Mouse (Mus musculus) liver, embryonic 15.5 days (tissue): ENCODE measurements around the gene Scn1b. TPM values are rescaled to one million over a fixed set of nuclear protein-coding genes. Genes with fewer than 3 reads are reported as not detected.
A peak's percentile ranks its signal among the peaks of the same experiment; 100 is the strongest.

ENCODE experiments used
- ATAC-seq: fragments of 200-750 bp; cut with Nextera tagmentation; 2 replicates; pipeline ENCODE4 v1.8.0; 2017; ENCODE audit warnings: moderate number of reproducible peaks, mild to moderate bottlenecking, moderate library complexity; ENCODE audit not compliant: insufficient read depth
- H3K27ac ChIP-seq: fragments of 300-500 bp; sonication (generic); replicated peaks from 2 replicates; pipeline ENCODE4 v1.5.1; 2015; ENCODE audit warnings: mild to moderate bottlenecking, inconsistent platforms
- H3K27me3 ChIP-seq: fragments of 300-500 bp; sonication (generic); 2 replicates; pipeline ENCODE4 v1.6.1; 2015; ENCODE audit warnings: mild to moderate bottlenecking, inconsistent platforms
- H3K36me3 ChIP-seq: fragments of 300-500 bp; sonication (generic); replicated peaks from 2 replicates; pipeline ENCODE4 v1.6.1; 2015; ENCODE audit warnings: moderate library complexity, mild to moderate bottlenecking, inconsistent platforms
- H3K4me1 ChIP-seq: fragments of 300-500 bp; sonication (generic); replicated peaks from 2 replicates; pipeline ENCODE4 v1.6.1; 2015; ENCODE audit warnings: inconsistent platforms
- H3K4me2 ChIP-seq: fragments of 300-500 bp; sonication (generic); 2 replicates; pipeline ENCODE4 v1.6.1; 2015; ENCODE audit warnings: moderate library complexity, mild to moderate bottlenecking, inconsistent platforms
- H3K4me3 ChIP-seq: fragments of 300-500 bp; sonication (generic); replicated peaks from 2 replicates; pipeline ENCODE4 v1.5.1; 2015; ENCODE audit warnings: mild to moderate bottlenecking, inconsistent platforms
- H3K9ac ChIP-seq: fragments of 300-500 bp; sonication (generic); 2 replicates; pipeline ENCODE4 v1.6.1; 2015; ENCODE audit warnings: moderate library complexity, mild to moderate bottlenecking, inconsistent platforms
- H3K9me3 ChIP-seq: fragments of 300-500 bp; sonication (generic); replicated peaks from 2 replicates; pipeline ENCODE4 v1.6.1; 2016; ENCODE audit warnings: inconsistent platforms
- WGBS: fragments of 180-500 bp; shearing (Covaris S2); methylation state at CpG from one replicate; pipeline ENCODE4 v1.1.7; 2015; ENCODE audit warnings: mixed read lengths; ENCODE audit not compliant: insufficient replicate concordance; 5-methylcytosine and 5-hydroxymethylcytosine counted together
- polyA plus RNA-seq: library from polyadenylated mRNA; unstranded; fragments of >200 nt; fragmentation: Nextera tagmentation; extraction: Ambion mirVana; gene quantifications from 2 replicates; pipeline ENCODE4 v1.2.1, GENCODE M21; 2015

Scn1b gene
- polyA plus RNA-seq, 1 experiment from 2014 or later, result 1.0 TPM

DNA sequence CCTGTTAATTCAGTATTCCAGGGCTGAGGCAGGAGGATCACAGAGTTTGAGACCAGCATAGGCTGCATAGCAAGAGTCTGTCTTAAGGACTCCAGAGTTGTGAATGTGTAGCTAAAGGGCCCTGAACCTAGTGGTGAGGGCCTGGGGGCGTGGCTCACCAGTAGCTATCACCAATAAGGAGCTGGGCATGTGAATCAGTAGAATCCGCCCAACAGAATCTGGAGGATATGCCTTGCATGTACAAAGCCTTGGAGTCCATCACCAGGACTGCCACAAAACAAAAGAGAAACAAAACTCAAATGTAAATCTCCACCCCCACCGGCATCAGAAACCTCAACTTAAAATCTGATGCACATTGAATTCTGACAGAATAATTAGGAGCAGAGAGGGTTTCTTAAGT, 21.3 kb upstream of the Scn1b start:
- no peak for ATAC-seq
- Histone ChIP-seq H3K36me3 (peaks cover 7% of the 10 kb centered on the region), H3K9ac (no peak overlapping the region), H3K4me1 (peaks cover 61% of the 10 kb centered on the region), H3K27me3 (no peaks in the 10 kb centered on the region), H3K9me3 (no peaks in the 10 kb centered on the region), H3K4me3 (0 out of 2 replicates have a peak overlapping the region, but pooled peaks have one; percentile 69), H3K4me2 (peak overlapping the region; percentile 77), H3K27ac (peak overlapping the region; percentile 48)
- 48% methylated on average over 3 of the region's 3 CpGs for WGBS

DNA sequence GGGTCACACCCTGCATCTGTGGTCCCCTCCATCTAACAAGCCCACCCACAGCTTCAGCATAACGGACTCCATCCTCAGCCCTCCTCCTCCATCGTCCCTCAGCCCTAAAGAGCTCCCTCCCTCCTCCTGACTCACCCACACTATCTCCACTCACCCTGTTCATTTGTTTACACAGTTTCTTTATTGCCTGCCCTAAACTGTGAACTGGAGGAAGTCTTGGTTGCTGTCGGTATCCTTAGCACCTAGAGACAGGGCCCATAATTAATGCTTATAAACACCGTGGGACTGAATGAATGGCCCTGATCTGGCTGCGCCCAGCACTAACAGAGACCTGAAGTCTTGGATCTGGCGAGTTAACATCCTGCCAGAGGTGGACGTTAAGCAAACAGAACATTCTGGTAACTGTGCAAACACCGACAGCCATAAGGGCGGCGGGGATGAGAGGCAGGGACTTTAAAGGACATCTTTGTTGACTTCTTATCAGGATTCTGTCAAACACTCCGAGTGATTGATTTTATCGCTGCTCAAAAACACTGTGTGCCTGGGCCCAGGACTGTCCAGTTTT, 18.9 kb upstream of the Scn1b start:
- Histone ChIP-seq H3K27ac (0 out of 2 replicates have a peak overlapping the region, but pooled peaks have one; percentile 38), H3K4me2 (no peak overlapping the region), H3K4me3 (no peak overlapping the region), H3K9me3 (no peaks in the 10 kb centered on the region), H3K27me3 (no peaks in the 10 kb centered on the region), H3K4me1 (peaks cover 47% of the 10 kb centered on the region), H3K9ac (no peak overlapping the region), H3K36me3 (peaks cover 30% of the 10 kb centered on the region)
- 58% methylated on average over 12 of the region's 12 CpGs for WGBS
- ATAC-seq, result no peak

DNA sequence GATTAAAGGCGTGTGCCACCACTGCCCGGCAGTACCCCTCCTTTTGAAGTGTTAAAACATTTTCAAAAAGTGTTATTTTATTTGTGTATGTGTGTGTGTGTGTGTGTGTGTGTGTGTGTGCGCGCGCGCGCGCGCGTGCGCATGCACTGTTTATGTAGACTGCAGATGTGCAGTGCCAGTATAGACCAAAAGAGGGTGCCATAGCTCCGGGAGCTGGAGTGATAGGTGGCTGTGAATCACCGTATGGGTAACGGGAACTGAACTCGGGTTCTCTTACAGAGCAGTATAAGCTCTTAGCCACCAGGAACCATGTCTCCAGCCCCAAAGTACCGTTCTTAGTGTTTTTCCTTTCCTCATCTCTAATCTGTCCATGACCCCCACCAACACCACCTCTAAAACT, 18.1 kb upstream of the Scn1b start:
- Histone ChIP-seq H3K27ac (no peak overlapping the region), H3K36me3 (peaks cover 35% of the 10 kb centered on the region), H3K4me1 (peaks cover 40% of the 10 kb centered on the region), H3K4me3 (no peak overlapping the region), H3K4me2 (no peak overlapping the region), H3K9me3 (no peaks in the 10 kb centered on the region), H3K9ac (no peak overlapping the region), H3K27me3 (no peaks in the 10 kb centered on the region)
- 91% methylated on average over 16 of the region's 16 CpGs for WGBS
- no peak for ATAC-seq

DNA sequence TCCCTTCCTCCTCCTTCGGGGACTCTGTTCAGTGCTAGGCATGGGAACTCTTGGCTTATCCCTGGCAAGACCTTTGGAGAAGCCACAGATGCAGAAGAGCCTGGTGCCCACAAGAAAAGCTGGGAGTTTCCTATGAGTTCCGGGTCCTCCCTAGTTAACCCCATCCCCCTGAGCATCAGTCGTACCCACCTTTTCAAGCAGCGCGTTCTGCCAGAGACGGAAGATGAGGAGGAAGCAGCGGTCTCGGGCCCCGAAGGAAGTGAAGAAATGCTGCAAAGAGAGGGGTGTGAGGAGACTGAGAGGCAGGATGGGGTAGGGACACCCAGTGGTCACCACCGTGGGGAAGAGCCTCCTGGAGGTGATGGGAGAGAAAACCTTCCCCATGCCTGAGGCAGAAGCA, 14.1 kb upstream of the Scn1b start:
- Histone ChIP-seq H3K27ac (no peak overlapping the region), H3K4me3 (no peak overlapping the region), H3K9ac (no peak overlapping the region), H3K4me1 (0 out of 2 replicates have a peak, but pooled peaks cover 3% of the 10 kb centered on the region), H3K36me3 (peaks cover 72% of the 10 kb centered on the region), H3K9me3 (no peaks in the 10 kb centered on the region), H3K4me2 (no peak overlapping the region), H3K27me3 (no peaks in the 10 kb centered on the region)
- 71% methylated on average over 10 of the region's 10 CpGs for WGBS
- ATAC-seq, result no peak

DNA sequence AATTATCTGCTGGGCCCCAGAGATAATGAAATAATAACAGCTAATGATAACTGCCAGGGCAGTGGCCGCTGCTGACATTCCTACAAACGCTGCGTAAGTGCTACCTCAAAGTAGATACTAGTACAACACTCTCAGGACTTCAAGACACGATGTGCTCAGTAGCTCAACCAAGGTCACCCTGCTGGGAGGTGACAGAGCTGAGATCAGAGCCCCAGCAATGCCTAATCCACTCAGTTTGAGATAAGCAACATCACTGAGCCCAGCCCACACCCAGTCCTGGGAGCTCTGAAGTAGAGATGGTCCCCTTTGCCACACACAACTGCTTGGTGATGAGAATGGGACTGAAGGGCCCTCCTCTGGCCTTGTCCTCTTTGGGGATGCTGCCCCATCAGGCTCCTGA, 13.5 kb upstream of the Scn1b start:
- Histone ChIP-seq H3K36me3 (peaks cover 78% of the 10 kb centered on the region), H3K27ac (no peak overlapping the region), H3K4me1 (no peaks in the 10 kb centered on the region), H3K9ac (no peak overlapping the region), H3K9me3 (no peaks in the 10 kb centered on the region), H3K4me2 (no peak overlapping the region), H3K4me3 (no peak overlapping the region), H3K27me3 (no peaks in the 10 kb centered on the region)
- WGBS, result 67% methylated on average over 4 of the region's 4 CpGs
- ATAC-seq, result no peak

DNA sequence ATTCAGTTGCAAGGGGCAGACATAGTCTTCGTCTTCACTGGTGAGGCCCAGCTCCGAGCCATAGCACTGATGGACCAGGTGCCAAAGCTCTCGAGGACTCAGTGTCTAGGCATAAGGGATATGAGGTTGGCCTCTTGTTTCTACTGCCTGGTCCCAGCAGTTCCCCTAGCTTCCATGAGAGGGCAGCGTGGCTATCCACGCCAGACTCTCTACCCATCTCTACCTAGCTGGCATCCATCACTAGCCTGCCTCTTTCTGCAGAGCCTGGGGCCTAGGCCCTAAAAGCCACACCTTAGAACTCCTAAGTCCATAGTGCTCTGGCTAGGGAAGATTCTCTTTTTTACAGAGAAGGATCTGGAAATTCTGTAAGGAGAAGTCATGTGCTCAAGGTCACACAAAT, 13.0 kb upstream of the Scn1b start:
- peaks cover 84% of the 10 kb centered on the region for H3K36me3 ChIP-seq
- no peaks in the 10 kb centered on the region for H3K9me3 ChIP-seq
- no peak for ATAC-seq

DNA sequence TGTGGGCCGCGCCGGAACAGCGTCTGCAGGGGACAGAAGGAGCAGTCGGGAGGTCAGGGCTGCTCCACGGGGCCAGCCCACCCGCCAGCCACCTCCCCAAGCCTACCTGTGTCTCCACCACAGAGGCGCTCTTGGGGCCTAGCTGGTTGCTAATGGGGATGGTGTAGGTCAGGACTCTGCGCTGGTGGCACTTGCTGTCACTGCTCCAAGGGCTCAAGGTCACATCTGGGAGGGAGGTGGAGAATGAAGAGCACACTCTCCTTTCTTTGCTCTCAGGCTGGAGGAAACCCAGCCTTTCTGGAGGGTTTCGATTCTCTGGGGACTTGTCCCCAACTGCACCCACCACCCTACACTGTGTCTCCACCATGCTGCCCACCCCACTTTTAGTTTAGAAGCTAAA, 8.9 kb upstream of the Scn1b start:
- no peak overlapping the region for H3K9ac ChIP-seq
- no peak; the same call in 1 of the 2 replicates for ATAC-seq
- 85% methylated on average over 10 of the region's 10 CpGs for WGBS

More for the DNA sequence above, 13.0 kb upstream of the Scn1b start:
- 48% methylated on average over 5 of the region's 5 CpGs for WGBS
- Histone ChIP-seq H3K27ac (no peak overlapping the region), H3K4me1 (no peaks in the 10 kb centered on the region), H3K9ac (no peak overlapping the region), H3K4me3 (no peak overlapping the region), H3K4me2 (no peak overlapping the region), H3K27me3 (no peaks in the 10 kb centered on the region)

DNA sequence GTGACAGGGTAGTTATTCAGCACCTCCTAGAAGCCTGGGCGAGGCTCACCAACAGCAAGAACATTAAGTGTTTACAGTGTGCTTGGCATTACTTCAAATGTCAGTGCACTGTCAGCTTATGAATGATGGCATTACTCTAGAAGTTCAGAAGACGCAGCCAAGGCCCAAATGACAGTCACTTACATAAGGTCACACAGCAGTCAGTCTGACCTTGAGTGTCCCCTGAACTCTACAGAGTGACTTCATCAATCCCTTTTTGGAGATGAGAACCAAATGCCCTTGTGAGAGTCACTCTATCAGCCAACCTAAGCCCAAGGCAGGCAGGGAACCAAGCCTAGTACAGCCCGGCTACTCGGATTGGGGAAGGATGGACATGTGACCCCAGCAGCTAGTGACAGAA, 5.1 kb upstream of the Scn1b start:
- H3K9ac ChIP-seq, result no peak overlapping the region
- no peak overlapping the region for H3K4me2 ChIP-seq
- no peak for ATAC-seq
- peaks cover 6% of the 10 kb centered on the region; the same call in 1 of the 2 replicates for H3K4me1 ChIP-seq
- no peaks in the 10 kb centered on the region for H3K9me3 ChIP-seq
- 66% methylated on average over 4 of the region's 4 CpGs for WGBS
- peaks cover 20% of the 10 kb centered on the region for H3K27me3 ChIP-seq
- H3K36me3 ChIP-seq, result peaks cover 65% of the 10 kb centered on the region
- no peak overlapping the region for H3K27ac ChIP-seq
- H3K4me3 ChIP-seq, result no peak overlapping the region

More for the DNA sequence above, 8.9 kb upstream of the Scn1b start:
- Histone ChIP-seq H3K36me3 (peaks cover 87% of the 10 kb centered on the region), H3K9me3 (no peaks in the 10 kb centered on the region), H3K27me3 (no peaks in the 10 kb centered on the region), H3K4me2 (no peak overlapping the region), H3K4me3 (no peak overlapping the region), H3K27ac (no peak overlapping the region), H3K4me1 (no peaks in the 10 kb centered on the region)

DNA sequence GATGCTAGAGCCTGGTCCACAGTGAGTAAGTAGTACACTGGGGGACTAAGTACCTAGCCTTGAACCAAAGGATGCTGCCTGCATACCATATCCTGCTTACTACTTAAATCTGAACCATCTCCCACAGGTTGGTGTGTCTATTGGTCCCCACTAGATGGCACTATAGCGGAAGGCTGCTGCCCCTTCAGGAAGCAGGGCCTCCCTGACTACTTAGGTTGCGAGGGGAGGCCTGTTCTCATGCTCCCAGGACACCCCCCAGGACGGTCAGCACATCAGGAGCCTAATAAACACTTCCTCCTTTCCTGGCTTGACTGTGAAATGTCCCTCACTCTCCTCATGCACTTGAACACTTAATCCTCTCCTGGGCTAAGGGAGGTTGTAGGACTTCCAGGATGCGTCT, 4.0 kb upstream of the Scn1b start:
- peaks cover 54% of the 10 kb centered on the region for H3K36me3 ChIP-seq
- H3K4me2 ChIP-seq, result no peak overlapping the region
- H3K27ac ChIP-seq, result no peak overlapping the region
- no peaks in the 10 kb centered on the region for H3K9me3 ChIP-seq
- ATAC-seq, result no peak
- no peak overlapping the region for H3K9ac ChIP-seq
- peaks cover 15% of the 10 kb centered on the region; the same call in 1 of the 2 replicates for H3K4me1 ChIP-seq
- no peak overlapping the region for H3K4me3 ChIP-seq
- WGBS, result 31% methylated on average over 4 of the region's 4 CpGs
- H3K27me3 ChIP-seq, result peaks cover 31% of the 10 kb centered on the region

DNA sequence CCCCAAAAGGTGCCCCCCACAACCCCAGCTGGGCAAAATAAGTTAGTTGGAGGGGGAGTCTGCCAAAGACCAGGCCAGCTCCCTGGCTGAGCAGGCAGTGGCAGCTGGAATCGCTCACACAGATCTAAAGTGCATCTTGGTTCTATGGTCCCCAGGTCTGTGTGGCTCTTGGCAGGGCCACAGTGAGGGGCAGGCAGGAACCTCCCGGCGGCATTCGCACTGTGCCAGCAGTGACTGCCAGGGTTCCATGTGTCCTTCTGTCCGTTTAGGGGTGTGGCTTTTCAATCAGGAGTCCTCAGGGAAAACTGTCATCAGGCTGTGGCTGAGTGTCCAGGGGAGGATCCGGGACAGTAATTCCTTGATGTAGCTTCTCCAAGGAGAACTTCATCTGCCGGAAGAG, 3.4 kb upstream of the Scn1b start:
- ATAC-seq, result no peak
- Histone ChIP-seq H3K4me2 (no peak overlapping the region), H3K27me3 (peaks cover 37% of the 10 kb centered on the region), H3K9me3 (no peaks in the 10 kb centered on the region), H3K4me1 (peaks cover 15% of the 10 kb centered on the region; the same call in 1 of the 2 replicates), H3K4me3 (no peak overlapping the region), H3K27ac (no peak overlapping the region), H3K36me3 (peaks cover 48% of the 10 kb centered on the region), H3K9ac (no peak overlapping the region)
- 81% methylated on average over 7 of the region's 7 CpGs for WGBS

DNA sequence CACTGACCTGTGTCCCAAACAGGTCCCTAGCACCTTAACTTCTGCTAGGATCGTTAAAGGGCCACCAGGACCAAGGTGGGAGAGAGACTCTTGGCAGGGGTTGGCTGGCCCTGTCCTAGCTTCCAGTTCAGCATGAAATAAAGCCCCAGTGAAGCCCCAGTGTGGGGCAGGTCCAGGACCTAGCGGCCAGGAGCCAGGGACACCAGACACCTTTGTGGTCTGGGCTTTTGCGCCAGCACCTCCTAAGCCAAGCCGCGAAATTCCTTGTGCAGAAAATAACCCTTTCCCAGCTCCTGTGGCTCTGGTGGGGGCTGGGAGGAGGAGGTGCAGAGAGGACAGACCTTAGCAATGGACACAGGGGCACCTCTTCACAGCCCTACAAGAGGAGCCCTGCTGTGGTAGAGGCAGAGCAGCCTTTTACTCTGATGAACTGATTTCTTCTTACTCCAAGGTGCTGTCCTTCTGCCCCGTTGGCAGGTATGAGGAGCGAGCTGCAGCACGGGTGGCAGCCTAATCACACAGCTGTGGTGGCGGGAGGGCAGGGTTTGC, 1.4 kb upstream of the Scn1b start:
- Histone ChIP-seq H3K4me1 (peaks cover 15% of the 10 kb centered on the region; the same call in 1 of the 2 replicates), H3K36me3 (peaks cover 29% of the 10 kb centered on the region), H3K27ac (no peak overlapping the region), H3K4me3 (no peak overlapping the region), H3K4me2 (no peak overlapping the region), H3K9ac (no peak overlapping the region), H3K27me3 (peaks cover 50% of the 10 kb centered on the region), H3K9me3 (no peaks in the 10 kb centered on the region)
- WGBS, result 56% methylated on average over 9 of the region's 9 CpGs
- no peak for ATAC-seq
